Mouse (Mus musculus): Measurements from ENCODE around the gene Btbd8.

Gene Btbd8

DNA sequence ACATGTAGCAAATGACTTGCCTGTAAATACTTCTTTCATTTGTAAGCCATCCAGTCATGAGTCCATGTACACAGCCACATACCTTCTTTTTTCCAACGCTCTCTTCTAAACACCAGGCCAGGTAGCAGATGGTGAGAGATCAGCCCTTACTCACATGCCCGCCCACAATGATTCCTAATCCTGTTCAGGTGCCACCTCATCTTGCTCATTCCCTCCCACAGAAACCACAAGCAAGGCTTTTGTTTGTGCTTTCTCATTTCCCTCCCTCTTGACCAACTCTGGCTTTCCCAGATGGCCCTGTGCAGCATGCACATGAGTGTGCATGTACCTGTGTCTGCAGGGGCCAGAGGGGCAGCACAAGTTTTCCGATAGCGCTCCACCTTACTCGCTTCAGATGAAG lies 12.5 kb downstream of the Btbd8 start:
- no peak for DNase-seq

DNA sequence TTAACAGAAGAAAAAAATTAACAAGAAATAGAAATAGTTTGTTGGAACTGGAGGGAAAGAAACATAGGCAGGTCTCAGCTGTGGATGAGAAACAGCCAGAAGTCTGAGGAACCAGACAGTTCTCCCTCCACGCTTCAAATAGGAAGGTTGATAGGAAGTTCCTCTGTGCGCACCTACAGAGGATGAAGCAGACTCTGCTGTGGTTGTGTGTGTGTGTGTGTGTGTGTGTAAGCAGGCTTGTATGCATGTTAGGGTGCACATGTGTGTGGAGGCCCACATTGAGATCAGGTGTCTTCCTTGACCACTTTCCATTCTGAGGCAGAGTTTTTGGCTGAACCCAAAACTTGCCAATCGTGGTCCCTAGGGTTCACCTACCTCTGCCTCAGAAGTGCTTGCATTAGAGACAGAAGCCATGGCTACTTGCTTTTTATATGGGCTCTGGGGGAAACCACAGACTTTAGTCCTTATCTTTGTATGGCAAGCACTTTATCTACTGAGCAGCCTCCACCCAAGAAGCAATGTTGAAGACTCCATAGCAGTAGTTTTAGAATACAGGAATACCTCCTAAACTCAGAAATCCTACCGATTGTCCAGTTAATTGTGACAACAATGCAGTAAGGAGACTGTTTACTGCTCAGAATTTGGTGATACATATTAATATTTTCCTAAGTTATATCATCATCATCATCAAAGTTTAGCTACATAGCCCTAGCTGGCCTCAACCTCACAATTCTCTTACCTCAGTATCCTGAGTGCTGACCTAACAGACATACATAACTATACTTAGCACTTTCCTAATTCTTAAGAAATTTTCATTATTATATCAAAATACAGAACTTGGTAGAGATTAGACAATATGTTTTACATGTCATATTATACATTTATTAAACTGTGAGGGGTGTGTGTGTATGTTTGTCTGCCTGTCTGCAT lies 24.6 kb downstream of the Btbd8 start:
- DNase-seq, result no peak

DNA sequence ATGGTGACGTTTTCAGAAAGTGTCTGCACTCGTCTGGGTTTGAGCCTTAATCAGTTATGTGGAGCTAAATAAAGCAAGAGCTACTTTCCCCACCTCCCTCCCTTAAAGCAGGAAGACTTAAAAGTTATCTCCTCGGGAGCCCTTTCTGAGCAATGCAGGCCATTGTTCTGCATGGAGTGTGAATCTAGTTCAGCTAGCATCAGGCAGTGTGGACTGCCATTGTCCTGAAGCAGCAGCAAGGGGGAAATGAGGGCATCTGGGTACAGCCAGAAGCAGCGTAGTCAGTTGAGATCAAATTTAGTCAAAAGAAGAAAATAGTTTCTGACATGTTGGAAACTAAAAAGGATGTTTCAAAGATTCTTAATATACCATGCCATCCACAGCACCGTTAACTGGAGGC lies 28.7 kb downstream of the Btbd8 start:
- DNase-seq, result no peak

DNA sequence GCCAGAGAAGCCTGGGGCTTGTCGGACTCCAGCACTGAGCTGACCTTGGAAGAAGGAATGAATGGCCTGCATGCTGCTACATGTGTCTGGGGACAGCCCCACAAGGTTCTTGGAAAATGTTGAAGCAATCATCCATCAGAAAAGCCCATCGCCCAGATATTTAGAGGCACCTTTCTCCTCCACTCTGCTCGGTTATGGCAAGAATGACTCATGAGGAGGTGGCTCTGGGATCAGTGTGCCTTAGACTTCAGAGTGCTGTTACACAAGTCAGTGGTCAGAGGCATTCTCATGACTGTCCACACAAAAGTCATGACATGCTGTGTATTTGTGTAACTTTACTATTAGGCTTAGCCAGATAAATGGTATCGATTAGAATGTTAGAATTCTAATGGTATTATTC lies 29.3 kb downstream of the Btbd8 start:
- DNase-seq, result no peak

DNA sequence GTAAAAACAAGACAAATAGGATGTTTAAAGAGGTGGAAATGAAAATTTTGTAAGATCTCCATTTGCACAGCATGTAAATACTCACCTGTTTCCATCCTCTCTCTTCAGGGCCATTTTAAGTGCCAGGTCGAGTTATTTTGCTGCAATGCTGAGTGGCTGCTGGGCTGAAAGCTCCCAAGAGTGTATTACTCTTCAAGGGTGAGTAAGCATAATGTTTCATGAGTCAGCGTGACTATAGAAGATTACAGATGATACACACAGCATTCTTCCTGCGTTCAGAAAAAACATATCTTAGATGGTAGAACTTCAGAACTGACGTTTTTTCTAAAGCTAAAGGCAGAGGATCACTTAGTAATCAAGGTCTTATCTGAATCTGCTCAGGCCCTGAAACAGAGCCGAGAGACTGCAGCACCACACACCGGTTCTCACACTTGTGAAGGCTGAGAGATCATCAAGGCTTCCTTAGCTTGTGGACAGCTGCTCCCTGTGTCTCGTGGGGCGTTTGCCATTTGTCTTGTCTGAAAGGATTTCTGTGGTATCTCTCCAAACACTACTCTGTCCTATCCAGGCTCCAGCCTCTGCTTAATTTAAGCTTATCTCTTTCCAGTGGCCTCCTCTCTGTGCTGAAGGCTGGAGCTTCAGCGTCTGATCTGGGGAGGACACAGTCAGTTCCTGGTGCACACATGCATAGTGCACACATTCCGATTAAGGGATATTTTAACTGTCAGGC lies 33.0 kb downstream of the Btbd8 start:
- DNase-seq, result no peak

DNA sequence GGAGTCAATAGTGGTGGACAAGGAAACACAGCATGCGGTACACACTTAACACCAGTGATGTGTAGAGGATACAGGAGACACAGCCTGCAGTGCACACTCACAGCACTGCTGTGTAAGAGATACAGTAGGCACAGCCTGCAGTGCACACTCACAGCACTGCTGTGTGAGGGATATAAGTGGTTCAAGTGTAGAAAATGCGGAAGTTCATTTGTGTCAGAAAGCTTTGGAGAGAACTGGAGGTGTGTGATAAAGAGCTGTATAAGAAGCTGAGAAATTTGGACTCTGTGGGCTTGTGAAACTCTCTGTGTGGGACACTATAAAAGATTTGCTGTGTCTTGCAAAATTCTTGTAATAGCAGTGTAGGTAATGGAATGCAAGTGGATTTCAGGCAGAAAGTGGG lies 42.4 kb downstream of the Btbd8 start:
- DNase-seq, result no peak

DNA sequence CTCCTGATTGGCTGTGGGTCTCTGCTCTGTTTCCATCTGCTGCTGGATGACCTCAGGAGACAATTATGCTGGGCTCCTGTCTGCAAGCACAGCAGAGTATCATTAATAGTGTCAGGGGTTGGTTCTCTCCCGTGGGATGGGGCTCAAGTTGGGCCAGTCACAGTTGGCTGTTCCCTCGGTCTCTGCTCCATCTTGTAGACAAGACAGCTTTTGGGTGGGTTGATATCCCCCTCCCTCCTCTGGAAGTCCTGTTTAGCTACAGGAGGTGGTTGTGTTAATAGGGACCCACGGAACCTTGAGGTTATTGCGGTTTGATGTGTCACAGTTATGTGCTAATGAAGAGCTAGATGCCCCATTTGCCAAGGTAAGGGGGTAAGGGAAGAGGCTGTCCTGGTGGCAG lies 51.2 kb downstream of the Btbd8 start:
- DNase-seq, result no peak

DNA sequence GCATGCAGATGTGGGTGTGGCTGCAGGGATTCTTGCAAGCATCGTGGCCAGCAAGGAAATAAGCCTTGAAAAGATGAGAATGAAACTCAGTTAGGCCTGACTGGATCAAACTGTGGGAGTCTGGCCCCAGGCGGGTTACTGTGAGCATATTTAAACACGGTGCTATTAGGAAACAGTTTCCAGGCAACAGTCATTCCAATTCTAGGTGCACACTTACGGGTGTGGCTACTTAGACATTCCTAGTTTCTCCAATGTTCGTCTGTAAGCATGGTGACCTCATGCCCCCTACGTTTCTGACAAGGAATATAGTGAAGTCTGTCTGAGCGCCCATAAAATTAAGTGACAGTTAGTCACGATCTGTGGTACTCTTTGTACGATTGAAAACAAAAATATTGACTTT lies 53.2 kb downstream of the Btbd8 start:
- no peak for DNase-seq

DNA sequence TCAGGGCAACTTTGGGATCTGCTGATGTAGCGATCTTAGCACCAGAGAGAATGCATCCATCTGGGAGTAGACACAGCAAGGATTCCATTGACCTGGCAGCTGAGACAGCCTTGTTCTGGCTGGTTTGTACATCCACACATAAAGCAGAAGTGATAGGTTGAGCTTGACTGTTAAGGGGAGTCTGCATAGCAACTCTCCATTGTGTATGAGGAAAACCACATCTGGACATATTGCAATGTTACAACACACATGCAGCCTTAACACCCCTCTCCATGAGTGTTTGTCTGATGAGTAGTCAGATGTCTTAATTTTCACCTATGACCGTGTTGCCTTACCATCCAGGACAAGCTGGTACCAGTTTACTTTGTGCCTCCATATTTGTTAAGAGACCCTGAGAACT lies 54.7 kb downstream of the Btbd8 start:
- no peak for DNase-seq

DNA sequence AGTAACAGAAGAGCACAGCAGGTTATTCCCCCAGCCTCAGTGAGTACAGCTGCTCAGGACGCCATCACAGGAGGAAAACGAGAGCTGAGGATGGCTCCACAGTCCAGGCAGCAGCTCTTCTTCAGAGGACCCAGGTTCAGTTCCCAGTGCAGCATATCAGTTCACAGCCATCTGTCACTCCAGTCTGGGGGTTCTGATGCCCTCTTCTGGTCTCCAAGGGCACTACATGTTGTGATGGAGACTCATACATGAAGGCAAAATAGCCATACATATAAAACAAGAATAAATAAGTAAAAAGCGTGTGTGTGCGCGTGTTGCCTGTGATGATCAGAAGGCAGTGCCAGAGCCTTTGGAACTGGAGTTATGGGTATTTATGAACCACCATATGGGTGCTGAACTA lies 57.0 kb downstream of the Btbd8 start:
- peak; percentile 60 for DNase-seq

DNA sequence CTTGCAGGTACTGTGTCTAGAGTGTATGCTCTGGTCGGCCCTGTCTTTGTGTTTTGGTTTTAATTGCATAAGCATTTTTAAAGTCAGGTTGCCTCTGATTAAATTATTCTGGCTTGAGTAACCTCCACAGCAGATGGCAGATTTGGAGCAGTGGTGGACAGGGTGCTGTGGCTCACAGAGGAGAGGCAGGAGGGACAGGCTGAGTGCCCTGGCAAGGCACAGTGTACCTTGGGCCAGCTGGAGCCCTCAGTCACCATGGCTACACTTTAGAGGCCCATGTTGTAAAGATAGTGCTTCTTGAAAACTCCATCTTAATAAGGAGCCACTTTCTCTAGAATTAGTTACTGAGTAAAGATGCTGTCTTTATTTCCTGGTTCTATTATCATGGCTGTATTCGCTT lies 58.2 kb downstream of the Btbd8 start:
- DNase-seq, result peak; percentile 93

DNA sequence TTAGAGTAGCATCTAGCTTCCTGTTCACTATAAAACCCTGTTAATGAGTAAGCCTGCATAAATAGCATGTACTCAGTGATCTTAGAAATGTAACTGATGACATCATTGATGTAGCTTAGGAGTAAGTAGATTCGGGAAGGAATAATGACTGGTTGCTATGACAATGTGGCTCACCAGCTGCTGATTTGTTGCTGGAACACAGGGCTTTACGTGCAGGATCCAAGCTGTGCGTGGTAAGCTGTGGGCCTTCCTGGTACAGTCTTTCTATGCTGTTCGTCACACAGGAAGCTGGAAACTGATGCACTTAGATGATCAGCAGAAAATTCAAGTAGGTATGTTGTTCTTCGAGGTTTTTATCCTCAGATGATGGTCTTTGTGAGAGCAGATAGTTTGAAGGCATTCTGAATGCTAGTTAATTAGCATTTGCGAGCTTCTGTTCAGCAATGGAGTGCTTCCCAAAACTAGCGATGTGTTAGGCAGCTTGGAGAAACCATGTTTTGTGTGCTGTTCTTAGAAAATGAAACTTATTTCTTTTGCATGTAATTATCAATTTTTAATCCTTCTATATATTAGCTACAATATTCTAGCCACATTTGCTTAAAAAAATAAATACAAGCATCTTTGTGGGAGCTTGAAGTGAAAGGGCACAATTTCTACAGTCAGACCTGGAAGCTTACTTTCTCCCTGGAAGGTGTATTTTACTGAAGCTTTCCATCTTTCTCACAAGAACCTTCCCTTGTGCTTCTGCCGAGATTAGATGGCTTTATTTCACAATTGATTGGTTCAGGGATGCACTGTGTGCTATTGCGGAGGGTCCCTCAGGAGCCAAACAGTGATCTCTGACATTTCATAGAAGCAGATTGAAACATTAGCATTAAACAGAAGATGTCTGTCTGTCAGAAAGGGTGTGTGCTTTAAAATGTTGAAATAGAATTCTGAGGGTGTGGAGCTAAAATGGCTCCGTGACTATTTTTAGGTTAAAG lies 60.0 kb downstream of the Btbd8 start:
- DNase-seq, result peak; percentile 76

DNA sequence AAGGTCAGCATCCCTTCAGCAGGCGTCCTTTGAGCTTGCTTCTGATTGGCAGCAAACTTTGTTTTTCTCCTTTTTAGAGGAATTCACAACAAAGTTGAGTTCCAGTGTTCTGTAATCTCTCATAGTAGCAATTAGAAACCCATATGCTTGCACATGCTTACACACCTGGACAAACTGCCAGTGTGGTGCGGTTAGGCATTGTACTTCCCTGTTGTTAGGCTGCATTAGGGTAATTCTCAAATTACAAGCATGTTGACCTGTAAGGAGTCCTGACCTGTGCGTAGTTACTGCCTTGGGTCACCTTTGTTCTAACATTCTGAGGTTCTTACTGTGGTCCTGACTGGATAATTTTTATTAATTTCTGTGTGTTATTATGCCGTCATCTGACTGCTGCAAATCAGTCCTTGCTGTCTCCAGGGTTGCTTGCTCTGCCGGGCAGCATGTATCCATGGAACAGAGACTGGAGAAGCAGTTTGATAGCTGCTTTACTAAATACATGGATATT lies 61.1 kb downstream of the Btbd8 start:
- peak; percentile 59 for DNase-seq

DNA sequence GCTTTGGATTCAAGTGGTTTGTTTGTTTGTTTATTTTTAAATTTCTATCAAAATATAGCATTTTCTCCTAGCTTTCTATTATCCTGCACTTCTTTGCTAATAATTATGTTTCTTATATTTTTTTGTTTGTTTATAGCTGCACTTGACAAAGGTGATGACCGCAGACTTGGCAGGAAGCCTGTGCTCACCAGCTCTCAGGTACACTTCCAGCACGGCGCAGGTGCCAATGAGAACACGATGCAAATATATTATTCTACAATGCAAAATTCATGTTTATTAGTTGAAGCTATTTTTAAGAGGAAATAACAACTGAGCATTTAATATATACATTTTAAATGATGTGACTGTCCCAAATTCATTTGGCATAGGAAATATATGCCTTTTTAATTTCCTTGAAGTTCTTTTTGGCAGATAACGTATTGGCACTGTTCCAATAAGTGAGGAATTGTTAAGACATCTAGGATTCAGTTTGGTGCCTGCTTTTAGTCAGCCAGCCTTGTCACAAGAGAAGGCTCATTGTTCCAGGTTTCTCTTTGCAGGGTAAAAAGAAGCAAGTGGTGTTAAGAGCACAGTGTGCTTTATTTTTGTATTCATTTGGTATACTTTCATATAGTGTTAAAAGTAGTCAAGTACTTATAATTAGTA lies 62.2 kb downstream of the Btbd8 start:
- peak; percentile 86 for DNase-seq

DNA sequence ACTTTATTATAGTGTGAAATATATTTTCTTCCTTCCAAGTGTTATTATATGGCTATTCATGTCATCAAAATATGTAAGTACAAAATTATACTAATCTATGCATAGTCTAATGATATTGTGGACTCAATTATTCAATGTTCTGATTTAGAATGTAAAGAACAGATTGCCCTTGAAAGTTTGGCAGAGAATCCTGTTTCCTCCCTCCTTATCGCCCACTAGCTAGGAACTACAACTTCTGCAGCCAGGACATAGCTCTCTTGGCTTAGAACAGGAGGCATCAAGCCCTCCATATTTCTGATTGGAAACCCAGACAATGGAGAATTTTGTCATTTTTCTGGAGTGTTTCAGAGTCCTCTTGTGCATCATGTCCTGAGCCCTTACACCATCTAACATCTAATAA lies 62.9 kb downstream of the Btbd8 start:
- no peak for DNase-seq

DNA sequence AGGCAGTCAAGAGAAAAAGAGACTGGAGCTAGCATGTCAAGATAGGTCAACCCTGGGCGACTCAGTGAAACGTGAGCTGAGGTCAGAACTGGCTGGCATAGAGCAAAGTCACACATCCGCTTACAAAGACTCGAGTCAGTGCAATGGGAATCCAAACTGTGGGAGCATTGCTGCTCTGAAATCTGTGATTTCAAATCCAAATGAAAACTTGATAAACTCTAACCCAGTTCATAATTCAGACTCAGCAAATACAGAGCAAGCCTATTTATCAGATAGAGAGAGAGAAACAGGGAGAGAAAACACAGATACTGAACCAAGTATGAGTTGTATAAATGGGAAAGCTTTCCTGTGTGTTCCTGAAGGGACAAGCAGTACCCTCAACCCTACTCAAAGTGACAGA lies 69.5 kb downstream of the Btbd8 start, which contains the start of gene Gm42669:
Gene Gm42669, plus strand, starts transcription at position 301 of the 400 bp plus-strand sequence.
- DNase-seq, result no peak

DNA sequence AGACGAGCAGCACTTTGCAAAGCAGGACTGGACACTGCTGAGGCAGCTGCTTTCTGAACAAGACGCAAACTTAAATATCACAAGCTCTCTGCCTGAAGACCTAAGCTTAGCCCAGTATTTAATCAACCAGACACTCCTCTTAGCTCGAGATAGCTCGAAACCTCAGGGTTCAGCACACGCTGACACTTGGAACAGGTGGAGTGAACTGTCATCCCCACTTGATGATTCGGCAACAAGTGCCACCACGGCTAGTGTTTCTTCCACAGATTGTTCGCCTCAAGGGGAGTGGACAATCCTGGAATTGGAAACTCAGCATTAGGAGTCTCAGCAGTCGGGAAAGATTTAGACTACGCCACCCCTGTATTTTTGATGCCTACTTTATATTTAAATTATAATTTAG lies 72.7 kb downstream of the Btbd8 start:
- no peak for DNase-seq

DNA sequence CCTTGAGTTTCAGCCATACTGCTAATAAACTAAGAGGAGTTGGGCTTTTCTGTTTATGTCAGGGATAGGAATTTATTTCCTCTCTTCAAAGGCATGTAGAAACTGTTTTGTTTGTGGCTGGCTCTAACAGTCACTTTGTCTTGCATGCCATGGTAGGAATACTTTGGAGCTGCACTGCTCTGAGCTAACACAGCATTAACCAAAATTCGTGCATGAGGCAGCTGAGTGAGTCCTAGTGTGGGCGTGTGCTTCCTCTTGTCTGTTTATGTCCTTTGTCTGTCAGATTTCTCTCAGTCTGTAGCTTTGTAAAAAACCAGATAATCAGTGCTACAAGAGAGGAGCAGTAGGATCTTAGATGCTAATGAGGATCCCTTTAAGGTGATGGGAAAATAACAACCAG lies 73.5 kb downstream of the Btbd8 start:
- no peak for DNase-seq

DNA sequence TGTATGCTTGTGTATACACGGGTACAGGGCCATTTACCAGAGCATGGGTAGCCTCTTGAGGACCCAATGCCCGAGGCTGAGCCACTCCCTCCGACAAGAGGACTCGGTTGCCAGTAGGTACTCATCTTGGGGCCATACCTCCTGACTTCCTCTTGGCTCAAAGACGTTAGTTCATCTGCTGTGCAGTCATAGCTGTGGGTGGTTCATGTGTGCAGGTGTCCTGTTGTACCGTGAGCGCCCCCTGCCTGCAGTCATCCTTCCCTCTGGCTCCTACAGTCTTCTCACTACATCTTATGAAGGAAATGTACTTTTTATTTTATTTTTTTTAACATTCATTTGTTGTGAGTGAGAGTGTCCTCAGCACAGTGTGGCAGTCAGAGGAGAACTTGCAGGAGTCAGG lies 75.8 kb downstream of the Btbd8 start:
- peak; percentile 72 for DNase-seq

DNA sequence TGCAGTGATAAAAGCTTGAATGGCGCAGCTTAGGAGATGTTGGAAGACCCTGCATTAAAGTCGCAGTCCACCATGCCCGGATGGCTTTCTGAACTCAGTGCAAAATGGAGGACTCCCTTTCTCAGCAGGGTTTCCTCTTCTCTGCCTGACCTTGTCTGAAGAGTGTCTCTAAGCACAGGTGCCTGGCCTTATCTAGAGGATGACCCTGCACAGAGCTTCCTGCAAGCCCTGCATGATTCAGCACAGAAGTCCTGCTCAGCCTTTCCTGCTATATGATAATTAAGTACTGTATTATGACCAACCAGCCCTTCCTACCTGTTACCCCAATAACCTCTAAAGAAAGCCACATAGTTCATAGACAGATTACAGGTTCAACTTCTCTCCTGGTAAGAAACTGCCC lies 77.7 kb downstream of the Btbd8 start:
- DNase-seq, result no peak

DNA sequence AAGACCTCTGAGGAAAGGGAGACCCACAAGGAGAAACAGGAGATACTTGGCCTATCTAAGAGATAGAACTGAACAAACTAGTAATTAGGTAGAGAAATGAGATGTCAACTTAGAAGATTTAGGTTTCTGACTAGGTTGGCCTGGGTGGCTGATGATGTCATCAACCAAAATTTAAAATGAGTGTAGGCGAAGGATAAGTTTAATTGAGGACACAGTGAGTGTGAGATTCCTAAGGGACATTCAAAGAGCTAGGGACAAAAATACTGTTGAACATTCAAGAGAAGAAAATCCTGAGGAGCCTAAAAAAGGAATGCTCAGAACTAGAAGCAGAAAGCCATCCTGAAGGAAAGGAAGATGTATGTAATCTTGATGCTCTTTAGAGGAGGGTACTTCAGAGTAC lies 78.3 kb downstream of the Btbd8 start:
- DNase-seq, result no peak

DNA sequence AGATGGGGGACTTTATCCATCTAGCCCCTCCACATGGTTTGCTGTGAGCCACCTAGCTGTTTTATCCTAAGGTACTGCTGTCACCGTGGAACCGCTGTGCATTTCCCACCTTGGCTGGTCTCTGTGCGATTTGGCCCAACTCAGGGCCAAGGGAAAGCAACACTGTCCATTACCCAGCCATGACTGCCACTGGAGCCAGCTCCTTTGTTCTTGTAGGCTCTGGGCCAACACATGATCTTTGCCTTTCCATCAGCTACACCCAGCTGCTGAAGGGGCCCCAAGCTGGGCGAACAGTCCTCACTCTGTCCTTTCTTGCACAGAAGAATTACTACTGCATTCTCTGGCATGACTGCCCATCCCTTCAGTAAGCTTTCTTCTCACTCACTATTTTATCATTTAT lies 80.8 kb downstream of the Btbd8 start:
- DNase-seq, result no peak

All from cerebellum, adult 9-10 months (tissue).